Mouse (Mus musculus): ENCODE results near the gene Cdk19.
"Not testable (repeated sequence)": the region's sequence is repeated elsewhere in the genome, so short reads cannot be mapped to it uniquely, and the experiment has no call there.

Gene Cdk19

DNA sequence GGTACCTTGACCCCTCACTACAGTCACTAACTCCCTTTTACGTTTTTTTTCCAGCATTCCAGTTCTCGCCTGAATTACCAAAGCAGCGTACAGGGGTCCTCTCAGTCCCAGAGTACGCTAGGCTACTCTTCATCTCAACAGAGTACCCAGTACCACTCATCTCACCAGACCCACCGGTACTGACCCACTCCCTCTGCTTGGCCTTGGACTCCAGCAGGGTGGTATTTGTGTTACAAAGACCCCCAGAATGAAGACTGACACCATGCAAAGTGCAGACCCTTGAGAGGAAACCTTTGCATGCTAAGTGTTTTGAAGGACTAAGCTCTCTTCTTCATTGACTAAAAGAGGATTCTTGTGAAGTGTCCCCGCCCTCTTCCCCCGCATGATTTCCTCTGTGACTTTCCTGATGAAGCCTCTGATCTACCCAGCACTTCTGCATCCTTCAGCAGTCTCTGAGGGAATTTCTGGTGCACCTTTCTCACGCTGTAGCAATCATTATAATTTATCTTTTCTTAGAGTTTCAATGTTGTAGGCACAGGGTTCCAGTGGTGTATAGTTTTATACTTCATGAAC lies 140.3 kb downstream of the Cdk19 start:
- DNase-seq (ENCODE audit: low spot score) = no peak

DNA sequence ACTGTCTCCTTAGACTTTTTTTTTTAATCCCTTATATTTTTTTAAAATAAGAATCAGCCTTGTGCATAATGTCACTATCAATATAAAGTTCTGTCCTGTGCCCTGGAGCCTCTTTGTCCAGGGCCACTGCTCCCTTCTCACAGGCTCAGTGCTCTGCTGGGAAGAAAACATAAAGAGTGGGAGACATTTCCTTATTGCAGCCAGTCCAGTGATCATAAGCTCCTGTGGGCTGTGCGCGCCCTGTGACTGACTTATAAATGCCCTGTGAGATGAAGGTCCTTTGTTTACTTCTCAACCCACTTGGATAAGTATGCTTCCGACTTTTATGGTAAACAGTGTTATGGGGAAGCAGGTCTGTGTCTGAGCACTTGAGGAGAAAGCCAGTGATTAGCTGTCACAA lies 142.2 kb downstream of the Cdk19 start:
- DNase-seq (ENCODE audit: low spot score) = no peak

- DNase-seq (ENCODE audit: low spot score) = no peak
Measured at GRCm38 (mm10) chr10:40482285-40482684, 142.9 kb downstream of the Cdk19 start.

GRCm38 (mm10) chr10:40489086-40489796 lies 149.9 kb downstream of the Cdk19 start:
- no peak for DNase-seq (ENCODE audit: low spot score)

- no peak for DNase-seq (ENCODE audit: low spot score)
Measured at GRCm38 (mm10) chr10:40491131-40491530, 151.8 kb downstream of the Cdk19 start.

GRCm38 (mm10) chr10:40491748-40492147 lies 152.4 kb downstream of the Cdk19 start:
- DNase-seq (ENCODE audit: low spot score) = no peak

GRCm38 (mm10) chr10:40494181-40495162 lies 155.1 kb downstream of the Cdk19 start:
- DNase-seq (ENCODE audit: low spot score) = no peak

DNA sequence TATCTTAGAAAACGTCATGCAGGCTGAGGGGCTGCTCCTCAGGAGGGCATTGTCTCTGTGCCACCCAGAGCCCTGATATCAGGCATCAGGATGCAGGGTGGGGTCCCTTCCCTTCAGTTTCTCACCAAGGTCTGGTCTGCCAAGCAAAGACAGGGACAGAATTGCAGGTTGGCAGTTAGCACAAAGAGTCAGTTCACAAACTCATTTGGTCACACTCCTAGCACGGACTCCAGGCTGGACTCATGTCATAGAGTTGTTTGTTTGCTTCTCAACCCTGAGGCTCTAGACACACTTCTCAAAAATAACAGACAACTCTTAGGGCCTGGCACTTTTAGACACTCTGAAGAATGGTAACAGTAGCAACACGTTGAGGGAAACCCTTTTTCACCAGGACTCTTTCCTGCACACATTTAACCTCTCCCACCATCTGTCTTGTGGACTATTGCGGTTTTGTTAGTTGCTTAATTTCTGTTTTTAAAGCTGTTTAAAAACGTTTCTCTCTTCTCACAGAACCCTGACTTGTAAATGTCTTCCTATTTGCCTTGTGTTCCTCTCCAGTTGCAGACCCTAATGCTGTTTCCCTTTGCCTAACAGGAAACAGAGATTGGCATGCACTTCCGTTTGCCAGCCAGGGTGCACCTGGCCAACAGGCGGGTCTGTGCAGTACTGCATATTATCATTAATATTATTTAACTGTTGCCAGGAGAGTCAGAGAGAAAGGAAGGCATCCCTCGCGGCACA lies 158.1 kb downstream of the Cdk19 start:
- DNase-seq (ENCODE audit: low spot score) = no peak

DNA sequence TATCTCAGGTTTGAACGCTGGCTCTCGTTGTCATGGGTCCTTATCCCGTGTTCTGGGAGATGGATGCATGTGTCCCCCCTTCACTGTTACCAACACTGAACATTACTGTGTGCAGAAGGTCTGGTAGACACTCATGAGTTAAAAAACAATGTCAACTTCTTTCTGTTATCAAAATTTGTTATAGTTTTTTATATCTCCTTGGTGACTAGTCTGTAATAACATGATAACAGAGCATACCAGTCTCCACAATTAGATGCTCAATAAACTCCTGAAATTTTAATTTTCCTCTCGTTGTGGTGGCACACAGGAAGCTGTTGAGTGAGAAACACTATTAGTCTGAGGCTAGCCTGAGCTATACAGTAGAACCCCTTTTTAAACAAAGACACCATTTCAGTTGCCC lies 159.1 kb downstream of the Cdk19 start:
- no peak for DNase-seq (ENCODE audit: low spot score)

DNA sequence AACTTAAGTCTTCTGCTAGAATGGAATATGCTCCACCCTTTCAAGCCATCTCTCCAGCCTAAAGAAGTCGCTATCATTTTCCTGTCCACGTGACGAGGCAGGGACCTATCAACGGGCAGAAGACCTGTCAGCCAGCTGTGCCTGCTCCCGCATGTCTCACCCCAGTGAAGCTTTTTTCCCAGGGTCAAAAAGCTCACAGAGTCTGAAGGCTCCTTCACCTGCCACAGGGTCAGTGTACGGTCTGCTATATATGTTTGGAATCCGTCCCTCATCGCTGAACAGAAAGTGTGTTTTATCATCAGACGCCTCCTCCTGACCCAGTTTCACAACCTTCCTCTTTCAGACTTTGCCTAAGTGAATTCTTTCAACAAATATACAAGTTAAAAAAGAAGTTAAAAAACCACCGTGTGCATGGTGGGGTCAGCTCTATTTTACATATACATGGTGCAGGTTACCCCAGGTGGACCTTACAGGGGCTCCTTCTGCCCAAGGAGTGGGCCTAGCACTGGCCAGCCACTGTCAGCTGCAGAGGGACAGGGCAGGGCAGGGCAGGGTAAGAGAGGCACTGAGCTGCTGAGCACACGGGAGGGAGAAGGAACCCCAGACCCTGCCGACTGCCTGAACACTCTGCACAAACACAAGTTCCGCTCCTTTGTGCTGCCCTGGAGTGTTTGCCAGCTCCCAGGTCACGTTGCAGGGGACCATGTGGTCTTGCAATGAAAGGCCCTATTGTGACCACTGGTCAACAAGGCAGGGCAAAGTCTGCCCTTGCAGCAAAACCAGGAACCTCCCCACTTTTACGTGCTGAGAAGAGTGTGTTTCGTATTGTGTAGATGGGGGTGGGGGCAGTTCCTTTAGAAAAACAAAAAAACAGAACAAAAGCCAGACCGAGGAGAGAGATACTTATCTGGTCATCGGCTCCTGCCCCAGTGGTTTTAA lies 160.2 kb downstream of the Cdk19 start:
- DNase-seq (ENCODE audit: low spot score) = peak; percentile 12

DNA sequence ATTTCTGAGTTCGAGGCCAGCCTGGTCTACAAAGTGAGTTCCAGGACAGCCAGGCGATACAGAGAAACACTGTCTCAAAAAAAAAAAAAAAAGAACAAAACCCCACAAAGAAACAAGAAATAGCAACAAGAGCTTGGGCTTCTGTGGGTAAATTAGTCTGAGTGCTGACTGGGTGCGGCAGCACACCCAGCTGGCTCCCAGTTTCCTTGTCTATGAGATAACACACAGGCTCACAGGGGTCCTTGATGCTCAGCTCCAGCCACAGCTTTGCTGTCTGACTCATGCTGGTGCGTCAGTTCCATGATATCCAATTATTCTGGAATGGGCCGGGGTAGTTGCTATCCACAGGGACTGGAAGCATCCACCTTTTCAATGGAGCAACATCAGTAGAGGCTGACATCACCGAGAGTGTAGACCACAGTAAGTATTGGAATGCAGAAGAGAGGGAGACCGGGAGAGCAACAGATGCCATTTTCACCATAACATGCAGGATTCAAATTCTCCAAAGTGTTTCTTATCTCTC lies 161.4 kb downstream of the Cdk19 start:
- DNase-seq (ENCODE audit: low spot score) = no peak

- no peak for DNase-seq (ENCODE audit: low spot score)
Measured at GRCm38 (mm10) chr10:40502734-40503133, 163.4 kb downstream of the Cdk19 start.

DNA sequence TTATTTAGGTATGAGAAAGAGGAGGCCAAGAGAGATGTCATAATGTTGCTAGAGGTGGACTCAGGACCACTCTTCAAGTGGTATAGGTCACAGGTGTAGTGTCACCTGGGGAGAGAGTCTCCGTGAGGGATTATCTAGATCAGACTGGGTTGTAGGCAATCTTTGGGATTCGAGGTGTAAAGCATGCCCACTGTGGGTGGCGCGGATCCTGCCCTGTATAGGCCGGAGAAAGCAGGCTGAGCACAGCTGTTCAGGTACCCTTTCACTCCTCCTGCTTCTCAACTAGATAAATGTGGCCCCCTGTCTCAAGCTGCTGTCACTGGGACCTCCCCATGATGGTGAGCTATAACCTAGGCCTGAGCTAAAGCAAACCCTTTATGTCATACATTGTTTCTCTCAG lies 171.0 kb downstream of the Cdk19 start:
- no peak for DNase-seq (ENCODE audit: low spot score)

- no peak for DNase-seq (ENCODE audit: low spot score)
Measured at GRCm38 (mm10) chr10:40511221-40511677, 171.9 kb downstream of the Cdk19 start.

DNA sequence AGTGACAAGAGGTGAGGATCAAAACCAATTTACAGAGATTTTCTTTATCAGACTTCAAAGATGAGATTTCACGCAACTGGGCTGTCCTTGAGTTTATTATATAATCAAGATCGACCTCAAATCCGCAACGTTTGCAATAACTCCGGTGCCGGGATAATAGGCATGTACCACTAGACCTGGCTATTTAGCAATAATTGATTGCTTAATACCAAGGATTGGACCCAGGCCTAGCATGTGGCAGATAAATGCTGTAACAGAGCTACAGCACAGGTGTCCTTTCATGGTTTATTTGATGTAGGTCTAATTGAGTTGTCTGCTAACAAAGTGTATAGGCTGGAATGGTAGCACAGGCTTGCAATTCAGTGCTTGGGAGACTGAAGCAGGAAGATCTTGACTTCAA lies 172.8 kb downstream of the Cdk19 start:
- no peak for DNase-seq (ENCODE audit: low spot score)

GRCm38 (mm10) chr10:40512996-40513395 lies 173.6 kb downstream of the Cdk19 start:
- not testable (repeated sequence) for DNase-seq (ENCODE audit: low spot score)

DNA sequence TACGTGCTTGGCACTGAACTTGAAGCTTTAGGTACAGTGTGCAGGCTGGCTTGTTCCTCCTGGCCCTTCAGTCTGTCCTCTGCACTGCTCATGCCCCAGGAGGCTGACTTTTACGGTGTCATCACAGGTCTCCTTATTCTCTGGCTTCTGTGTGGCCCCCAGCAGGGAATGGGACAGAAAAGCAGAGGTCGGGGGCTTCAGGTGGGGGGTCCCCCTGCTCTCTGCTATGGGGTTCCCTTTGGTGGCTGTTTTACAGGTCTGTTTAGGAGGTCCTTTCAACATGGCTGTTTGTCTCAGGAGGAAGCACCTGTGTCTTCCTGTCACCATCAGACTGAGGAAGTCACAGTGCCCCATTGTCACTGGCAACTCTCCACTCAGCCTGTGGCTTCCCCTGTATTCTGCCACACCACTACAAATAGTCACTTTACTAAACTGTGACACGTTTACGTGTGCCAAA lies 175.9 kb downstream of the Cdk19 start:
- no peak for DNase-seq (ENCODE audit: low spot score)

DNA sequence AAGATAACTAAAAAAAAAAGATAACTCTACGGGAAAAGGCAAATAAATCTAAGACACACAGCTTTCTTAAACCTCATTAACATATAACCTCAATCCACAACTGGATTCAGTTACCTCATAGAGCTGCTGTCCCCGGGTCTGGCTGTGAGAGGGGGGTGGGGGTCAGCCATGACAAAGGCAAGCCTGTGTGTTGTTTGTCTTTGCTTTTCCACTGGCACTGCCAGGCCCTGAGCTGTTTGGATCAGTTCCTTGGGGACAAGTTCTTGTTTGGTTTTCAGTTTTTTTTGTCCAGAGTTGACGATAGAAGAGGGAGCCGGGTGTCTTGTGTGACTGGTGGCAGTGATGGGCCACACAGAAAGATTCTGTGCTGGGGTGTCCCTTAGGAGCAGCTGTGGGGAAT lies 177.1 kb downstream of the Cdk19 start:
- no peak for DNase-seq (ENCODE audit: low spot score)

GRCm38 (mm10) chr10:40519586-40519985 lies 180.2 kb downstream of the Cdk19 start:
- no peak for DNase-seq (ENCODE audit: low spot score)

DNA sequence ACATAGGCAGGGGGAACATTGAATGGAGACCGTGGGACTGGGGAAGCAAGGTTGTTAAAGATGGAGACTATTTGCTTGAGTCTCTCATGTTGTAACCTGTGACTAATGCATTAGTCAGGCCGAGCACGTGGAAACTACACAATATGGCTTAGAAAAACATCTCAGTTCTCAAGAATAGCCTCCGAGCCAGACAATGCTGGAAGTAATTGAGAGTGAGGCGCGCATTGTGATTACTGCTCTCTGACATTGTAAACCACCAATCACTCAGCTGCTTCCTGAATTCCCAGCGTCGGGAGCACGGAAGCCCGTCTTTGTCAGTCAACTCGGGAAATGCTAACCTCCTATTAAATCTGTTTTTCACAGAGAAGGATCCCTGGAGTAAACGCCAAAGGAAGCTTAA lies 182.2 kb downstream of the Cdk19 start:
- no peak for DNase-seq (ENCODE audit: low spot score)

All from spleen, adult 12 weeks (tissue).